Mouse (Mus musculus) regulatory T cell (primary cell): ENCODE results near the gene Arhgef2.

Experiments used
- in situ Hi-C: fragments of 300-600 bp; cut with MboI, MseI; formaldehyde crosslinking; loops from one replicate; pipeline ENCODE4 v1.15.1; 2025; ENCODE audit warnings: high pct_unique_total_duplicates

Gene Arhgef2

GRCm38 (mm10) chr3:88620992-88621536, 15.3 kb downstream of the Arhgef2 start:
- in situ Hi-C loops = no loop called here

GRCm38 (mm10) chr3:88621537-88622112, 15.9 kb downstream of the Arhgef2 start:
- in situ Hi-C loops = no loop called here

GRCm38 (mm10) chr3:88622113-88622940, 16.6 kb downstream of the Arhgef2 start:
- in situ Hi-C loops = no loop called here

GRCm38 (mm10) chr3:88622941-88623345, 17.2 kb downstream of the Arhgef2 start:
- in situ Hi-C loops = no loop called here

- in situ Hi-C loops = no loop called here
These were observed 17.8 kb downstream of the Arhgef2 start for GRCm38 (mm10) chr3:88623346-88624135.

- in situ Hi-C loops = no loop called here
These were observed 18.6 kb downstream of the Arhgef2 start for GRCm38 (mm10) chr3:88624324-88624723.

GRCm38 (mm10) chr3:88624951-88625350, 19.2 kb downstream of the Arhgef2 start:
- in situ Hi-C loops = no loop called here

GRCm38 (mm10) chr3:88625531-88625930, 19.8 kb downstream of the Arhgef2 start:
- in situ Hi-C loops = no loop called here

- in situ Hi-C loops = no loop called here
These were observed 20.6 kb downstream of the Arhgef2 start for GRCm38 (mm10) chr3:88626316-88626715.

- in situ Hi-C loops = no loop called here
These were observed 21.3 kb downstream of the Arhgef2 start for GRCm38 (mm10) chr3:88627114-88627513.

GRCm38 (mm10) chr3:88627535-88627934, 21.8 kb downstream of the Arhgef2 start:
- in situ Hi-C loops = no loop called here

- in situ Hi-C loops = no loop called here
These were observed 23.0 kb downstream of the Arhgef2 start for GRCm38 (mm10) chr3:88628766-88629165.

- in situ Hi-C loops = no loop called here
These were observed 23.5 kb downstream of the Arhgef2 start for GRCm38 (mm10) chr3:88629244-88629643.

GRCm38 (mm10) chr3:88630018-88630417, 24.3 kb downstream of the Arhgef2 start:
- in situ Hi-C loops = loop anchor here (5.0 kb wide), 1 partner anchor 33 kb away; no protein-coding TSS in a partner anchor

- in situ Hi-C loops = loop anchor here (5.0 kb wide), 1 partner anchor 34 kb away; no protein-coding TSS in a partner anchor
These were observed 25.1 kb downstream of the Arhgef2 start for GRCm38 (mm10) chr3:88630849-88631341.

- in situ Hi-C loops = loop anchor here (5.0 kb wide), 1 partner anchor 35 kb away; no protein-coding TSS in a partner anchor
These were observed 26.3 kb downstream of the Arhgef2 start for GRCm38 (mm10) chr3:88631921-88632587.

GRCm38 (mm10) chr3:88633056-88633455, 27.3 kb downstream of the Arhgef2 start:
- in situ Hi-C loops = loop anchor here (5.0 kb wide), 1 partner anchor 36 kb away; no protein-coding TSS in a partner anchor

GRCm38 (mm10) chr3:88635506-88636275, 29.9 kb downstream of the Arhgef2 start:
- in situ Hi-C loops = no loop called here

- in situ Hi-C loops = no loop called here
These were observed 30.8 kb downstream of the Arhgef2 start for GRCm38 (mm10) chr3:88636555-88636986.

- in situ Hi-C loops = no loop called here
These were observed 31.4 kb downstream of the Arhgef2 start for GRCm38 (mm10) chr3:88637134-88637533.
